Mouse (Mus musculus): ENCODE measurements around the gene Upf3b.

DNA sequence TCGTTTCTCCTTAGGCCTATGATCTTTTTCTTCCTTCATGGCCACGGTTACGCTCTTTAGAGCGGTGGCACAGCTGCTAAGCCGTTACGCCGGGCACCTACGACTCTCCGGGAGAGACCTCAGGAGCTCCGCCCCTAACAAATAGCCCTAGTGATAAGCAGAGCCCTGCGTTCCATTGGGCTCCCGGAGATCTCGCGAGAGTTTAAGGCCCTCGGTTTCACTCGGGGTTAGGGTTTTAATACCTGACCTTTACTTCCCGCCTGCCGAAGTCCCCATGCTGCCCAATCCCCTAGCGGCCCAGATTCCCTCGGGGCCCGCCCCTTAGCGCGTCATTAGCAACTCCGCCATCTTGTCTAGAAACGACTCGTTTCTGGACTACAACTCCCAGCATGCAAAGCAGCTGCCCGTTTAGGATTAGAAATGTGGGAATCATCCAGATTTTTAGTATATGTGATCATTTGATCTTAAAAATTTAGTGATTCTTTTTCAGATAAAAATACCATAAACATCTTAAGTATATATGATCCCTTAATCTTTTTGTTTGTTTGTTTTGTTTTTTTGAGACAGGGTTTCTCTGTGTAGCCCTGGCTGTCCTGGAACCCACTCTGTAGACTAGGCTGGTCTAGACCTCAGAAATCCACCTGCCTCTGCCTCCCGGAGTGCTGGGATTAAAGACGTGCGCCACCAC lies at the start of gene Upf3b:
- no peak for TF ChIP-seq ZC3H11A (IDR thresholded peaks at IDR 0.05; ENCODE audit: low read depth, low read length)
- no peak for TF ChIP-seq BHLHE40 (IDR thresholded peaks at IDR 0.05; ENCODE audit: borderline replicate concordance, low read depth, low read length)
